Mouse (Mus musculus): ENCODE measurements at regions not wholly inside any gene's neighbourhood (a gene's known extent, or its start where the extent isn't known, plus 50 kb on each side); places are given as distances from the start of the nearest gene placed in this dataset.

DNA sequence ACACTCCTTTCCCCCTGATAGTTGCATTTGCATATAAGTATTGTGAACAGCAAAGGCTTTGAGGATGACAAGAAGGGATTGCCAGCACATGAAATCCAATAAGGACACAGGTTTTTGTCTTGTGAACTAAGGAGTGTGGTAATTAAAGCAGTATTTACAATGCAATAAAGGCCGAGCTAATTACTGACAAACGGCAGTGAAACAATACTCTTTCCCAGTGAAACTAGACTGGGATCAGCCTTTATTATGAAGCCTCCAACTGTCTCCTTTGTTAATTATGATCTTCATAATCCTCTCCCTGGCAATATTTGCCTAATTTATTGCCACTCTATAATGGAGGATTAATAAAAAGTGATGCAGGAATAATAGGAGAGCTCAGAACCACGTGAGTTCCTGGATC lies 704.2 kb upstream of the Api5 start:
- no peaks in the 10 kb centered on the region for H3K27me3 ChIP-seq (ENCODE audit: control insufficient read depth, insufficient read depth, low read length)
- no peaks in the 10 kb centered on the region for H3K4me1 ChIP-seq (ENCODE audit: control insufficient read depth, insufficient read depth, low read length)
- peak; percentile 91 for ATAC-seq (ENCODE audit: low read depth)
- no peak overlapping the region for H3K9ac ChIP-seq (replicated peaks; ENCODE audit: low read depth, low read length)
- no peaks in the 10 kb centered on the region for H3K9me3 ChIP-seq (ENCODE audit: control insufficient read depth, low read length)
- no peak overlapping the region for H3K4me2 ChIP-seq (ENCODE audit: low read depth, low read length)
- no peaks in the 10 kb centered on the region for H3K36me3 ChIP-seq (ENCODE audit: control insufficient read depth, insufficient read depth, low read length)
- no peak overlapping the region for H3K4me3 ChIP-seq (ENCODE audit: low read depth, low read length)
- 13% methylated on average over 3 of the region's 3 CpGs for WGBS
- no peak overlapping the region for H3K27ac ChIP-seq (ENCODE audit: low read depth, low read length)

DNA sequence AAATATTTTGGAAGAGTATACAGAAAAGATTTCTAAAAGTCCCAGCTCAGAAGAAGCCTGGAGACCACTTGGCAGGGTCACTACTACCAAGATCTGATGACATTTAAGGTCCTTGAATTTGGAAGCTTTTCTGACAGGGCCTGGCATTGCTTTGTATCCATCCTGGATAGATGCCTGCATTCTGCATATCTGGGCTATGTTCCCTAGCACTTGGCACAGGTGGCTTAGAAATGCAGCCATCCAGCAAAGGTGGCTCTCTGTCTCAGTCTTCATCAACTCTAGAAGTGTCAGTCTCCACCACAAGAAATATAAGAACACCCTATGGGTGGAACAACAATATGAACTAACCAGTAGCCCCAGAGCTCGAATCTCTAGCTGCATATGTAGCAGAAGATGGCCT lies 702.2 kb upstream of the Api5 start:
- Histone ChIP-seq H3K4me2 (ENCODE audit: low read depth, low read length) (no peak overlapping the region), H3K36me3 (ENCODE audit: control insufficient read depth, insufficient read depth, low read length) (no peaks in the 10 kb centered on the region), H3K9me3 (ENCODE audit: control insufficient read depth, low read length) (no peaks in the 10 kb centered on the region), H3K4me3 (ENCODE audit: low read depth, low read length) (no peak overlapping the region), H3K27me3 (ENCODE audit: control insufficient read depth, insufficient read depth, low read length) (no peaks in the 10 kb centered on the region), H3K9ac (replicated peaks; ENCODE audit: low read depth, low read length) (no peak overlapping the region), H3K27ac (ENCODE audit: low read depth, low read length) (no peak overlapping the region), H3K4me1 (ENCODE audit: control insufficient read depth, insufficient read depth, low read length) (no peaks in the 10 kb centered on the region)
- ATAC-seq (ENCODE audit: low read depth), result no peak
- WGBS, result 62% methylated on average over 1 of the region's 1 CpGs

DNA sequence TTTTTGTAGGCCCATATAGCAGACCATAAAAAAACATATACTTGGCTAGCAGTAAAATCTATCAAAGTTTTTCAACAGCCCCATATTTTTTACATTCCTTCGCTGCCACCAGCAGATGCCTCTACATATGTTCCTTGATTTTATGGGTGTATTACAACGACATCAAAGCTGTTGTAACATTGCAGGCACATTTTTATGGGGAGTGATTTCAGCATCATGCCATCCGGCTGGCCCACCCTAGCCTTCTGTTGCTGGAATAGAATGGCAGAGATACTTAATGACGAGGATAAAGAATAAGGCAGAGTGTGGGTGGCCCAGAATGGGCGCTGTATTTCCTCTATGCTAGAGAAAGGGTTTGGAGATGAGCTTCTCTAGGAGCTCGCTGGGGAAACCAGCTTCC lies 698.7 kb upstream of the Api5 start:
- Histone ChIP-seq H3K36me3 (ENCODE audit: control insufficient read depth, insufficient read depth, low read length) (no peaks in the 10 kb centered on the region), H3K27ac (ENCODE audit: low read depth, low read length) (no peak overlapping the region), H3K4me2 (ENCODE audit: low read depth, low read length) (no peak overlapping the region), H3K27me3 (ENCODE audit: control insufficient read depth, insufficient read depth, low read length) (no peaks in the 10 kb centered on the region), H3K4me3 (ENCODE audit: low read depth, low read length) (no peak overlapping the region), H3K9ac (replicated peaks; ENCODE audit: low read depth, low read length) (no peak overlapping the region), H3K9me3 (ENCODE audit: control insufficient read depth, low read length) (no peaks in the 10 kb centered on the region), H3K4me1 (ENCODE audit: control insufficient read depth, insufficient read depth, low read length) (no peaks in the 10 kb centered on the region)
- WGBS, result 67% methylated on average over 6 of the region's 6 CpGs
- ATAC-seq (ENCODE audit: low read depth), result peak; percentile 71; the same call in 1 of the 2 replicates

- WGBS, result 50% methylated on average over 2 of the region's 2 CpGs
- Histone ChIP-seq H3K27ac (ENCODE audit: low read depth, low read length) (no peak overlapping the region), H3K4me2 (ENCODE audit: low read depth, low read length) (no peak overlapping the region), H3K36me3 (ENCODE audit: control insufficient read depth, insufficient read depth, low read length) (no peaks in the 10 kb centered on the region), H3K9me3 (ENCODE audit: control insufficient read depth, low read length) (no peaks in the 10 kb centered on the region), H3K4me1 (ENCODE audit: control insufficient read depth, insufficient read depth, low read length) (no peaks in the 10 kb centered on the region), H3K4me3 (ENCODE audit: low read depth, low read length) (no peak overlapping the region), H3K9ac (replicated peaks; ENCODE audit: low read depth, low read length) (no peak overlapping the region), H3K27me3 (ENCODE audit: control insufficient read depth, insufficient read depth, low read length) (no peaks in the 10 kb centered on the region)
- ATAC-seq (ENCODE audit: low read depth), result no peak
Measured at GRCm38 (mm10) chr2:95131181-95131580, 693.2 kb upstream of the Api5 start.

DNA sequence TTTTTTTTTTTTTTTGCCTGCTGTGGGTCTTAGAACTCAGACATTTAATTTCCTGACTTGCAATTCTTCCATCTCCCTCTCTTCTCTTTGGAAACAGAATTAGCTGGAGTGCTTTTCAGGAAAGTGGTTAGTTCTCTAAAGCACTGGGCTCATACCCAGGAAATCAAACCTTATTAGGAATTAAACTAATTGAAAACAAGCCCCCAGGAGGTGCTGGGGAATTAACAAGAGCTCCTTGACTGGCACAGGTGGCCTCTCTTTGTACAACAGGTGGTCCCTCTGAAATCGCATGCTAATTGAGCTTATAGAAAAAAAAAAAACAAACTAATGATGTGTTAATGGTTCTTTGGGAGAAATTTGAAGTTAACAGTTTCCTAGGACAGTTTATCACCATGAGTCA lies 690.8 kb upstream of the Api5 start:
- Histone ChIP-seq H3K27ac (ENCODE audit: low read depth, low read length) (no peak overlapping the region), H3K4me2 (ENCODE audit: low read depth, low read length) (no peak overlapping the region), H3K36me3 (ENCODE audit: control insufficient read depth, insufficient read depth, low read length) (no peaks in the 10 kb centered on the region), H3K4me3 (ENCODE audit: low read depth, low read length) (no peak overlapping the region), H3K9ac (replicated peaks; ENCODE audit: low read depth, low read length) (no peak overlapping the region), H3K9me3 (ENCODE audit: control insufficient read depth, low read length) (no peaks in the 10 kb centered on the region), H3K4me1 (ENCODE audit: control insufficient read depth, insufficient read depth, low read length) (no peaks in the 10 kb centered on the region), H3K27me3 (ENCODE audit: control insufficient read depth, insufficient read depth, low read length) (no peaks in the 10 kb centered on the region)
- ATAC-seq (ENCODE audit: low read depth), result no peak
- 42% methylated on average over 1 of the region's 1 CpGs for WGBS

DNA sequence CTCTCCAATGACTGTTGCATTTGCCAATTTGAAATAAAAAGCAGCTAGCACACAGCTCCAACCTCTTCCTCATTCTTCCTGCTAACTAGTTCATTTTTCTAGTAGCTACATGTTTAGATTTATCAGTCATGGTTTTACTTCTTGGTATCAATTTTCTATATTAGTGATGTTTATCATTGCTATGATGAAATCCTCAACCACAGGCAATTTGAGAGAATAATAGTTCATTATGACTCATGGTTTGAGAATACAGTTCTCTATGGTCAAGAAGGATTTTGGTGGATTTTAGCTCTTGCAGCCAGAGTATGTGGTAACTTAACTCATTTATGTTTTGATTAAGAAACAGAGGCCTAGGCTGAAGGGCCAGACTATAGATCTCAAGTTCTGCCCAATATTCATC lies 681.6 kb upstream of the Api5 start:
- Histone ChIP-seq H3K27me3 (ENCODE audit: control insufficient read depth, insufficient read depth, low read length) (no peaks in the 10 kb centered on the region), H3K4me1 (ENCODE audit: control insufficient read depth, insufficient read depth, low read length) (no peaks in the 10 kb centered on the region), H3K4me3 (ENCODE audit: low read depth, low read length) (no peak overlapping the region), H3K9me3 (ENCODE audit: control insufficient read depth, low read length) (no peaks in the 10 kb centered on the region), H3K9ac (replicated peaks; ENCODE audit: low read depth, low read length) (no peak overlapping the region), H3K27ac (ENCODE audit: low read depth, low read length) (no peak overlapping the region), H3K4me2 (ENCODE audit: low read depth, low read length) (no peak overlapping the region), H3K36me3 (ENCODE audit: control insufficient read depth, insufficient read depth, low read length) (no peaks in the 10 kb centered on the region)
- no peak for ATAC-seq (ENCODE audit: low read depth)

GRCm38 (mm10) chr2:95097055-95097454 lies 659.1 kb upstream of the Api5 start:
- Histone ChIP-seq H3K9me3 (ENCODE audit: control insufficient read depth, low read length) (no peaks in the 10 kb centered on the region), H3K4me3 (ENCODE audit: low read depth, low read length) (no peak overlapping the region), H3K4me1 (ENCODE audit: control insufficient read depth, insufficient read depth, low read length) (no peaks in the 10 kb centered on the region), H3K4me2 (ENCODE audit: low read depth, low read length) (no peak overlapping the region), H3K27me3 (ENCODE audit: control insufficient read depth, insufficient read depth, low read length) (no peaks in the 10 kb centered on the region), H3K9ac (replicated peaks; ENCODE audit: low read depth, low read length) (no peak overlapping the region), H3K36me3 (ENCODE audit: control insufficient read depth, insufficient read depth, low read length) (no peaks in the 10 kb centered on the region), H3K27ac (ENCODE audit: low read depth, low read length) (no peak overlapping the region)
- ATAC-seq (ENCODE audit: low read depth), result no peak
- WGBS, result 85% methylated on average over 5 of the region's 5 CpGs

- Histone ChIP-seq H3K27me3 (ENCODE audit: control insufficient read depth, insufficient read depth, low read length) (no peaks in the 10 kb centered on the region), H3K9ac (replicated peaks; ENCODE audit: low read depth, low read length) (no peak overlapping the region), H3K9me3 (ENCODE audit: control insufficient read depth, low read length) (no peaks in the 10 kb centered on the region), H3K4me1 (ENCODE audit: control insufficient read depth, insufficient read depth, low read length) (no peaks in the 10 kb centered on the region), H3K4me2 (ENCODE audit: low read depth, low read length) (no peak overlapping the region), H3K27ac (ENCODE audit: low read depth, low read length) (no peak overlapping the region), H3K4me3 (ENCODE audit: low read depth, low read length) (no peak overlapping the region), H3K36me3 (ENCODE audit: control insufficient read depth, insufficient read depth, low read length) (no peaks in the 10 kb centered on the region)
- ATAC-seq (ENCODE audit: low read depth), result no peak
- 18% methylated on average over 1 of the region's 1 CpGs for WGBS
Measured at GRCm38 (mm10) chr2:95054636-95055035, 616.7 kb upstream of the Api5 start.

GRCm38 (mm10) chr2:95053866-95054265 lies 615.9 kb upstream of the Api5 start:
- Histone ChIP-seq H3K4me1 (ENCODE audit: control insufficient read depth, insufficient read depth, low read length) (no peaks in the 10 kb centered on the region), H3K27ac (ENCODE audit: low read depth, low read length) (no peak overlapping the region), H3K9ac (replicated peaks; ENCODE audit: low read depth, low read length) (no peak overlapping the region), H3K9me3 (ENCODE audit: control insufficient read depth, low read length) (no peaks in the 10 kb centered on the region), H3K4me2 (ENCODE audit: low read depth, low read length) (no peak overlapping the region), H3K27me3 (ENCODE audit: control insufficient read depth, insufficient read depth, low read length) (no peaks in the 10 kb centered on the region), H3K4me3 (ENCODE audit: low read depth, low read length) (no peak overlapping the region), H3K36me3 (ENCODE audit: control insufficient read depth, insufficient read depth, low read length) (no peaks in the 10 kb centered on the region)
- 72% methylated on average over 3 of the region's 3 CpGs for WGBS
- peak; percentile 54; the same call in 1 of the 2 replicates for ATAC-seq (ENCODE audit: low read depth)
